Mouse (Mus musculus) forebrain, embryonic 10.5 days (tissue): Measurements from ENCODE around the gene Yrdc. TPM values are rescaled to one million over a fixed set of nuclear protein-coding genes. Genes with fewer than 3 reads are reported as not detected.
A peak's percentile ranks its signal among the peaks of the same experiment; 100 is the strongest.

Experiments used
- DNase-seq: peaks from one replicate; pipeline ENCODE4 v3.0.0-alpha.2; 2017; ENCODE audit warnings: low spot score; ENCODE audit errors: extremely low spot score
- H3K27ac ChIP-seq: fragments of 300-500 bp; sonication (generic); 2 replicates; pipeline ENCODE4 v1.5.1; 2016; ENCODE audit warnings: mild to moderate bottlenecking
- H3K27me3 ChIP-seq: fragments of 300-500 bp; sonication (generic); 2 replicates; pipeline ENCODE4 v1.6.1; 2016; ENCODE audit warnings: mild to moderate bottlenecking; ENCODE audit not compliant: poor library complexity, severe bottlenecking
- H3K36me3 ChIP-seq: fragments of 300-500 bp; sonication (generic); replicated peaks from 2 replicates; pipeline ENCODE4 v1.6.1; 2016; ENCODE audit warnings: mild to moderate bottlenecking, moderate library complexity
- H3K4me1 ChIP-seq: fragments of 300-500 bp; sonication (generic); 2 replicates; pipeline ENCODE4 v1.6.1; 2016
- H3K4me3 ChIP-seq: fragments of 300-500 bp; sonication (generic); 2 replicates; pipeline ENCODE4 v1.5.1; 2016; ENCODE audit warnings: mild to moderate bottlenecking, moderate library complexity
- H3K9me3 ChIP-seq: fragments of 300-500 bp; sonication (generic); 2 replicates; pipeline ENCODE4 v1.6.1; 2016; ENCODE audit warnings: mild to moderate bottlenecking, moderate library complexity
- WGBS: fragments of 180-500 bp; shearing (Covaris S2); methylation state at CpG from one replicate; pipeline ENCODE4 v1.1.7; 2016; 5-methylcytosine and 5-hydroxymethylcytosine counted together
- polyA plus RNA-seq: library from polyadenylated mRNA; unstranded; fragments of >200 nt; fragmentation: Nextera tagmentation; extraction: Ambion mirVana; gene quantifications from 2 replicates; pipeline ENCODE4 v1.2.1, GENCODE M21; 2016

The Yrdc gene
- polyA plus RNA-seq, result 43.1 and 44.1 TPM in 2 replicates

DNA sequence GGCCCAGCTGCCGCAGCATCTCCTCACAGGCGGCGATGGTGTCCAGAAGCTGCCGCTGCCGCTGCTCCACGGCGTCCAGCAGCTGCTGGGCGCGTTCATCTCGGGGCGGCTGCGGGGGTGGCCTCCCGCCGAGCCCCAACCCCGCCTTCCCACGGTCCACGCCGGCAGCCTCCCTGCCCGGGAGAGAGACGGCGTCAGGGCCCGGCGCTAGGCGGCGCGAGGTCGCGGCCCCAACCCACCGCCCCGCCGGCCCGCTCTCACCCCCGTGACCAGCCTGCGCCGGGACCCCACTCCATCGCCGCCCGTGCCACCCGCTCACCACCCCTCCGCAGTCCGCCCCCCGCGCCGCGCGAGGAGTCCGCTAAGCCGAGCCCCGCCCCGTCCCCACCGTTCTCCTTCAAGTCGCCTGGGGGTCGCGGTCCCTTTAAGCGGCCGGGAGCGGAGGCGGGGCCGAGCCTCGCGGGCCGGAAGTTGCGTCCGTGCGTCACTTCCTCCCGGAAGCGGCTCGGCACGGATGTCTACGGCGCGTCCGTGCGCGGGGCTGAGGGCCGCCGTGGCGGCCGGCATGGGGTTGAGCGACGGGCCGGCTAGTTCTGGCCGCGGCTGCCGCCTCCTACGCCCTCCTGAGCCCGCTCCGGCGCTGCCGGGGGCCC, at the start of gene Yrdc:
Yrdc (plus strand) TSS at position 419 of the 653 bp plus-strand sequence.
- Histone ChIP-seq H3K27ac (peak within 1 kb of the TSS; percentile 97), H3K4me3 (peak within 1 kb of the TSS; percentile 99), H3K36me3 (peaks cover 51% of the 10 kb centered on the region), H3K4me1 (peaks cover 44% of the 10 kb centered on the region), H3K27me3 (no peaks in the 10 kb centered on the region), H3K9me3 (no peaks in the 10 kb centered on the region)
- WGBS, result under 1% methylated on average over 81 of the region's 90 CpGs
- DNase-seq, result peak; percentile 92

DNA sequence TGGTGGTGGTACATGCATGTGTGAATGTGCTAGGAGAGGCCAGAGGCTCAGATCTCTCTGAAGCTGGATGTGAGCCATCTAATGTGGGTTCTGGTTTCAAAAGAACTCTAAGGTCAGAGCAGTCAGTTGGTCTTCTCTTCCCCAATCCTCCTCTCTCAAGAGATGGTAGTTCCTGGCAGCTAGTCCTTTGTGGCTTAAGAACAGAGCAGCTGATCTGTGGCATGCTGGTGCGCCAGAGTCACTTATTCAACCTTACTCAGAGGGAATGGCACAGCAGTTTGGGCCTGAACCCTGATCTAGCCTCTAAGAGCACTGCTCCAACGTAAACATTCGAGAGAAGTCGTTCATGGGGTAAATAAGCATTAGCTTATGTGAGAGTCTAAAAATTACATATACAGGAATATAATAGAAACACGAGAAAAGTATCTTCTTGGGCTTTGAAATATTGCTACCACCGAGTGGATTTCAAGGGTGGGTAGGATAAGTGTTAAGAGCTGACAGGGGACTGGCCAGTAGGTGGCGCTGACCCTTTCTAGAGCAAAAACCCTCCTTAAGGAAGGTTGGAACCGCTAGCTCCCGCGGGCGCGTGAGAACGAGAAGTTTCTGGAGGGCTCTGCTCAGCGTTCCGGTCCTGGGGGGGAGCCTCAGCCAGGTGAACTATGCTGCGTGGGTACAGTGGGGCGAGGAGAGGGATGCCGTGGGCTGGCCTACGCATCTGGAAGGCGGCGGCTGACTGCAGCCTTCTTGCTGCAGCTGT, 48.7 kb upstream of the Yrdc start, which contains the start of gene Mtf1:
Mtf1 (plus strand) TSS at position 553 of the 757 bp plus-strand sequence.
- H3K27me3 ChIP-seq, result no peaks in the 10 kb centered on the region
- H3K36me3 ChIP-seq, result peaks cover 57% of the 10 kb centered on the region
- H3K27ac ChIP-seq, result peak within 1 kb of the TSS; percentile 98
- H3K4me1 ChIP-seq, result peaks cover 16% of the 10 kb centered on the region
- H3K4me3 ChIP-seq, result peak within 1 kb of the TSS; percentile 91
- no peaks in the 10 kb centered on the region for H3K9me3 ChIP-seq
- DNase-seq, result peak; percentile 88
- 3% methylated on average over 21 of the region's 21 CpGs for WGBS

DNA sequence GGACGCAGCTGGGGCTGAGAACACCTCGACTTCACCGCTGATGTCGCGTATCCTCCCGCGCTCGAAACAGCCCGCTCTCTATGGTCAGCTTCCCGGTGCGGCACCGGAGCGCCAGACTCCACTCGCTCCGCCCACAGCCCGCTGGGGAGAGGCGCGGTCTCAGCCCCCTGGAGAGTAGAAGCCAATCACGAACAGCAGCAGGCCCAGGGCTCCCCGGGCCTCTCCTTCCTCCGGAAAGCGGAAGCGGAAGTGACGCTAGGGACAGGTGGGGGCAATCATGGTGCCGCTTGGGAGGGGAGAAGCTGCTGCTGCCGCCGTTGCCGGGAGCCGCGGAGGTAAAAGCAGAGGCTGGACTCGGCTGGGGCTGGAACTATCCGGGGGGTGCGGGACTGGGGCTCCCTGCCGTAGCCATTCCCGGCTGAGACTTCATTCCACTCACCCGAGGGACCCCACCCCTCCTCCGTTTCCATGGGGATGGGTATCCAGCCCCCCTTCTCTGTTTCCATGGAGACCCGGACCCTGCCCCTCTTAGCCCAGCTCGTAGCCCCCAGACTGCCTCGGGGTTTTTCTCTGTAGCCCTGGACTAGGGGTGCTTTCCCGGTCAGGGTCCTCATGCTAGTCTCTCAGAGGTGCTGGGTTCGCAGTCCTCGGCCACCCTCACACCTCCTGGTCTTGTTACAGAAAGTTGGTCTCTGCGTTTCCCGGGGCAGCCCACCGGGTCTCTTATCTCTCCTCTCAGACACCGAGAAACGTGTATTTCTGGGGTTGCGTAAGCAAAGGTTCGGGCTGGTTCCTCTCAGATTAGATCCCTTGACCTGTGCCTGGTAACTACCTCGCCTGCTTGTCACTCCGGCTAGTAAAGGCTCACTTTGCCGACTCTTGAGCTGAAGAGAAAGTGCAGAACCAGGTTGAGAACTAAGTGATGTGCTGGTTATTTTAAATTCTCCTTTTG, 47.9 kb upstream of the Yrdc start:
- Histone ChIP-seq H3K27ac (peak overlapping the region; percentile 98), H3K4me1 (peaks cover 16% of the 10 kb centered on the region), H3K9me3 (no peaks in the 10 kb centered on the region), H3K36me3 (peaks cover 62% of the 10 kb centered on the region), H3K4me3 (peak overlapping the region; percentile 91), H3K27me3 (no peaks in the 10 kb centered on the region)
- peak; percentile 98 for DNase-seq
- 2% methylated on average over 53 of the region's 53 CpGs for WGBS

- Histone ChIP-seq H3K4me1 (peaks cover 19% of the 10 kb centered on the region), H3K9me3 (no peaks in the 10 kb centered on the region), H3K36me3 (peaks cover 62% of the 10 kb centered on the region), H3K27ac (0 out of 2 replicates have a peak overlapping the region, but pooled peaks have one; percentile 98), H3K4me3 (peak overlapping the region; percentile 91), H3K27me3 (no peaks in the 10 kb centered on the region)
- no peak for DNase-seq
- 78% methylated on average over 6 of the region's 6 CpGs for WGBS
Measured at GRCm38 (mm10) chr4:124803406-124803805, 47.1 kb upstream of the Yrdc start.

- H3K36me3 ChIP-seq, result peaks cover 84% of the 10 kb centered on the region
- H3K9me3 ChIP-seq, result no peaks in the 10 kb centered on the region
- peaks cover 17% of the 10 kb centered on the region for H3K4me1 ChIP-seq
- H3K4me3 ChIP-seq, result no peak overlapping the region
- WGBS, result 88% methylated on average over 5 of the region's 5 CpGs
- H3K27me3 ChIP-seq, result no peaks in the 10 kb centered on the region
- H3K27ac ChIP-seq, result no peak overlapping the region
- DNase-seq, result no peak
Measured at GRCm38 (mm10) chr4:124808511-124808910, 42.0 kb upstream of the Yrdc start.

DNA sequence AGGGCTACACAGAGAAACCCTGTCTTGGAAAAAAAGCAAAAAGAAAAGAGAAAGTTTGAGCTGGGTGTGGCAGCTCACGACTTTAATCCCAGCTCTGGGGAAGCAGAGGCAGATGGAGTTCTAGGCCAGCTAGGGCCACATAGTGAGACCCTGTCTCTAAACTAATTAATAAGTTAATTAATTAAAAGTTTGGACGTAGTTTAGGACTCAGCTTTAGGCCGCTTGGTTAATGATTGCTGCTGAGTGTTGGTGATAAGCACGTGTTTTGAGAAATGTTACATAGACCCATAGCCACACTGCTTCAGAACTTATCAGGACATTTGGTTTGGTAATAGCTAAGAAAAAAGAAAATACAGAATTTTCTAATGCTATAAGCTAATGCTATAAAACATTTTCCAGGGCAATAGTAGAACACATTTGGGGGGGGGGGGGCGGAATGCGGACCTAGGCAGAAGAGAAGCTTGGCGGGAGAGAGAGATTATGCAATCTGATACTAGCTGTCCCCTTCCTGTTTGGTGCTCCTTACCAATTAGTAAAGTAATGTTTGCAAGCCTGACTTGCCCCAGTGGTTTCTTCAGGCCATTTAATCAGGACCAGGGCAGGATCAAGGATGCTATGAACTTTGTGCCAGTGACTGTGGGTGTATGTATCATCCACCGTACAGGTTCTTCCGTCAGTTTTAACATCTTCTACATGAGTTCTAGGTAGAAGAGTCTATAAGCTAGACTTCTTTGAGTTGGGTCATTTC, 41.2 kb upstream of the Yrdc start:
- Histone ChIP-seq H3K27ac (no peak overlapping the region), H3K27me3 (no peaks in the 10 kb centered on the region), H3K9me3 (no peaks in the 10 kb centered on the region), H3K36me3 (peaks cover 86% of the 10 kb centered on the region), H3K4me1 (peaks cover 14% of the 10 kb centered on the region), H3K4me3 (no peak overlapping the region)
- DNase-seq, result no peak
- 84% methylated on average over 9 of the region's 9 CpGs for WGBS

- peaks cover 82% of the 10 kb centered on the region for H3K36me3 ChIP-seq
- WGBS, result 89% methylated on average over 7 of the region's 7 CpGs
- no peaks in the 10 kb centered on the region for H3K9me3 ChIP-seq
Measured at GRCm38 (mm10) chr4:124810056-124810455, 40.4 kb upstream of the Yrdc start.

DNA sequence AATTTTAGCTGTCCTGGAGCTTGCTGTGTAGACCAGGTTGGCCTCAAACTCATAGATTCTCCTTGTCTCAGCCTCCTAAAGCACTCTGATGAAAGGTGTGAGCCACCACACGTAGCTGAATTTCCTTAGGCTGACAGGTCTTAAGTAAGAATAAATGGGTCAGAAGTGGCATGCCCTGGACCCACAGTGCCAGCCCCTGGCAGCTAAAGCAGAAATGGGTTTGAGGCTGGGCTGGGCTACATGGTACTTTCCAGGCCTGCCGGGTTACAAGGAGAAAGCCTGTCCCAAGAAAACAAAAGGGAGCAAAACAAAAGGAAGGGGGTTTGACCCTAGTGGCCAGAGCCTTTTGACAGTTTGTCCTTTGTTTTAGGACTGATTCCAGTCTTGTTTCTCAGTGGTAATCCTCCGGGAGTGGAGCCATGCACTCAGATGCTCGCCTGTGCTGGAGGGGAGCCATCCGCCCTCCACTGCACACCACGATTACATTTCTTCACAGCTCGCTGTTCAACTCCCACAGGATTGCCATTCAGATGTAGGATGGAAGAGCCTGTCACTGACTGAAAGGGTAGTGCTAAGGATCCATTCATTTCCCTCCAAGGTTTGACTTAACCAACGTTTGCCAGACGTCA, 39.0 kb upstream of the Yrdc start:
- Histone ChIP-seq H3K36me3 (peaks cover 77% of the 10 kb centered on the region), H3K4me1 (peaks cover 14% of the 10 kb centered on the region), H3K9me3 (no peaks in the 10 kb centered on the region), H3K4me3 (no peak overlapping the region), H3K27me3 (no peaks in the 10 kb centered on the region), H3K27ac (no peak overlapping the region)
- WGBS, result 21% methylated on average over 9 of the region's 9 CpGs
- no peak for DNase-seq

More at GRCm38 (mm10) chr4:124810056-124810455, 40.4 kb upstream of the Yrdc start:
- Histone ChIP-seq H3K4me1 (peaks cover 14% of the 10 kb centered on the region), H3K4me3 (no peak overlapping the region), H3K27ac (no peak overlapping the region), H3K27me3 (no peaks in the 10 kb centered on the region)
- no peak for DNase-seq

DNA sequence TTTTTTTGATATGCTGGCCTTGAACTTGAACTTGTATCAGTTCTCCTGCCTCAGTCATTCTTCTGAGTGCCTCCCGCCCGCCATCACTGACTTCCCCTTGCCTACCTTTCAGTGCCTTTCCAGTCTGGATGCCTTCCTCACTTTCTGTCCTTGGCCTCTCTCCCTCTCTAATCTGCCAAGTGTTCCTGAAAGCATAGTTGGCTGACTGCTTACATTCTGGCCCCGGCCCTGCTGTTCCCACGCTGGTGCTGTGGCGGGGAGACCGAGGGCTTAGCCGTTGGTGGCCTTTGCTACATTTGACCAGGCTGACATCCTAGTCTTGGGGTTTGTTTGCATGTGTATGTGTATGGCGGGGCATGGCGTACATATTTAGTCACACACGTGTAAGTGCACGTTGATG, 34.6 kb upstream of the Yrdc start:
- H3K36me3 ChIP-seq, result peaks cover 48% of the 10 kb centered on the region
- no peaks in the 10 kb centered on the region for H3K27me3 ChIP-seq
- DNase-seq, result no peak
- no peaks in the 10 kb centered on the region for H3K9me3 ChIP-seq
- H3K4me3 ChIP-seq, result no peak overlapping the region
- peaks cover 20% of the 10 kb centered on the region for H3K4me1 ChIP-seq
- no peak overlapping the region for H3K27ac ChIP-seq
- 95% methylated on average over 11 of the region's 11 CpGs for WGBS

DNA sequence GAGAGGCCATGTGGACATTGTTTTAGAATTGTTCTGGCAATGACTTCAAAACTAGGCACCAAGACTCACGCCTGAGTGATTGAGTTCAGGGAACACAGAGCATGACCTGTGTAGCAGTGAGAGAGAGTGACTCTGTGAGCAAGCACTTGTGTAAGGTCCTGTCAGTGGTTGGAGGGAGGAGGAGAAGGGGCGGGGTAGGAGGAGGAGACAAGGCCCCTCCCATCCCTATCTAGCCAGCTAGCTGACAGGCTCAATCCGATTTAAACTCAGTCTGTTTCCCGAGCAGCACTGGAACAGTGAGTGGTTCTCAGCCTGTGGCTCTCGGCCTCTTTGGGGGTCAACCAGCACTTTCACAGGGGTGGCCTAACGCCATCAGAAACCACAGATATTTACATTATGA, 32.7 kb upstream of the Yrdc start:
- Histone ChIP-seq H3K4me3 (no peak overlapping the region), H3K27me3 (no peaks in the 10 kb centered on the region), H3K9me3 (no peaks in the 10 kb centered on the region), H3K27ac (no peak overlapping the region), H3K4me1 (peaks cover 12% of the 10 kb centered on the region), H3K36me3 (peaks cover 52% of the 10 kb centered on the region)
- no peak for DNase-seq
- 21% methylated on average over 6 of the region's 6 CpGs for WGBS

DNA sequence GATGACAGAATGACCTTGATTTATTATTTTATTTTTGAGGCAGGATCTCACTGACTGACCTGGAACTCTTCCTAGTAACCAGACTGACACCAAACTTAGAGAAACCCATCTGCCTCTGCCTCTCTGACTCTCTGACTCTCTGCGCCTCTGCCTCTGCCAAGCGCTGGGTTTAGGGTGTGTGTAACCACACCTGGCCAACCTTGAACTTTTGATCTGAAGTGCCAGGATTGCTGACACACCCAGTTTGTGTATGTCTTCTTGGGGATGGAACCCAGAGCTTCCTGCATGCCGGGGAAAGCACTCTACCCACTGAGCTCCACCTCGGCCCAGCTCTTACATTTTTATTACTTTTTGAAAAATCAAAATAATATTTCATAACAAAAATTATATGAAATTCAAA, 31.6 kb upstream of the Yrdc start:
- H3K36me3 ChIP-seq, result peaks cover 55% of the 10 kb centered on the region
- 89% methylated on average over 4 of the region's 4 CpGs for WGBS
- H3K4me3 ChIP-seq, result no peak overlapping the region
- DNase-seq, result no peak
- H3K27me3 ChIP-seq, result no peaks in the 10 kb centered on the region
- H3K27ac ChIP-seq, result no peak overlapping the region
- H3K4me1 ChIP-seq, result peaks cover 12% of the 10 kb centered on the region
- no peaks in the 10 kb centered on the region for H3K9me3 ChIP-seq
